Mouse (Mus musculus): ENCODE data around the gene Adcy1. TPM values are rescaled to one million over a fixed set of nuclear protein-coding genes. Genes with fewer than 3 reads are reported as not detected.

Adcy1 gene
- polyA plus RNA-seq, 1 experiment from 2014 or later = 2.2 TPM

DNA sequence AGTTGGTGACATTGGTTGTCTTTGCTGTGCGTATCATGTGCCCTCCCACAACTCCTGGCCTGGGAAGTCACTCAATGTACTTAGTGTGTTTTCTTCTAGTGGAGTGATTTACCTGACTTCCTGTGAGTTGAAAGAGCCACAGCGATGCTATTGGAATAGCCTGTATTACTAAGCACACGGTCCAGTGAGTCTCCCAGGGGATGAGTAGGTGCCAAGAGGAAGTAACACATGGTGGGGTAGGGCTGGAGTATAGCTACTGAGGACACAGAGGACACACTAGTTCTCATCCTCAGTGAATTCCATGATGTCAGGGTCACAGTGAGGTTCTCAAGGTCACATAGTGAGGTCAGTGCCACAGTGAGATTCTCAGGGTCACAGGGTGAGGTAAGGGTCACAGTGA, 13.2 kb downstream of the Adcy1 start:
- Histone ChIP-seq H3K27ac (no peak overlapping the region), H3K4me1 (peaks cover 10% of the 10 kb centered on the region; the same call in 1 of the 2 replicates), H3K9me3 (replicated peaks) (no peaks in the 10 kb centered on the region), H3K9ac (no peak overlapping the region), H3K27me3 (no peaks in the 10 kb centered on the region), H3K4me2 (replicated peaks) (no peak overlapping the region), H3K36me3 (no peaks in the 10 kb centered on the region), H3K4me3 (no peak overlapping the region)
- no peak for ATAC-seq (ENCODE audit: low FRiP score)
- 89% methylated on average over 3 of the region's 3 CpGs for WGBS

GRCm38 (mm10) chr11:7081893-7082292, 18.6 kb downstream of the Adcy1 start:
- H3K36me3 ChIP-seq = no peaks in the 10 kb centered on the region
- no peak for ATAC-seq (ENCODE audit: low FRiP score)
- H3K27ac ChIP-seq = no peak overlapping the region
- H3K4me1 ChIP-seq = no peaks in the 10 kb centered on the region
- H3K4me3 ChIP-seq = no peak overlapping the region
- H3K4me2 ChIP-seq (replicated peaks) = no peak overlapping the region
- no peaks in the 10 kb centered on the region for H3K9me3 ChIP-seq (replicated peaks)
- H3K9ac ChIP-seq = no peak overlapping the region
- WGBS = 93% methylated on average over 1 of the region's 1 CpGs
- no peaks in the 10 kb centered on the region for H3K27me3 ChIP-seq

DNA sequence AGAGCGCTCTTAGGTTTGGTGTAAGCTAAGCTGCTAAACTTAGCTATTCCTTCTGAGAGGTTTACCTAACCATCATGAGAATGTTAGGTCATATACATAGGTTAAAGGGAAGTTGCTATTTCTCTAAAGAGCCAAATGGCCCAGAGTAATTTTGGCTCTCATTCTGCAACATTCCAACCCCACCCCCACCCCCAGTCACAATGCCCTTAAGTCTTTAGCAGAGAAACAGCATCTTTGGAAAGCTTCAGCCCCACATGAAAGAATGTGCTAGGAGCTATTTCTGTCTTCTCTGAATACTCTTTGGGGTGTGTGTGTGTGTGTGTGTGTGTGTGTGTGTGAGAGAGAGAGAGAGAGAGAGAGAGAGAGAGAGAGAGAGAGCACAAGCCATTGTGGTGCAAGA, 20.6 kb downstream of the Adcy1 start:
- no peak overlapping the region for H3K4me3 ChIP-seq
- H3K4me2 ChIP-seq (replicated peaks) = no peak overlapping the region
- H3K9ac ChIP-seq = no peak overlapping the region
- no peaks in the 10 kb centered on the region for H3K27me3 ChIP-seq
- no peak overlapping the region for H3K27ac ChIP-seq
- no peaks in the 10 kb centered on the region for H3K4me1 ChIP-seq
- ATAC-seq (ENCODE audit: low FRiP score) = no peak
- H3K9me3 ChIP-seq (replicated peaks) = no peaks in the 10 kb centered on the region
- no peaks in the 10 kb centered on the region for H3K36me3 ChIP-seq
- WGBS = 97% methylated on average over 1 of the region's 1 CpGs

DNA sequence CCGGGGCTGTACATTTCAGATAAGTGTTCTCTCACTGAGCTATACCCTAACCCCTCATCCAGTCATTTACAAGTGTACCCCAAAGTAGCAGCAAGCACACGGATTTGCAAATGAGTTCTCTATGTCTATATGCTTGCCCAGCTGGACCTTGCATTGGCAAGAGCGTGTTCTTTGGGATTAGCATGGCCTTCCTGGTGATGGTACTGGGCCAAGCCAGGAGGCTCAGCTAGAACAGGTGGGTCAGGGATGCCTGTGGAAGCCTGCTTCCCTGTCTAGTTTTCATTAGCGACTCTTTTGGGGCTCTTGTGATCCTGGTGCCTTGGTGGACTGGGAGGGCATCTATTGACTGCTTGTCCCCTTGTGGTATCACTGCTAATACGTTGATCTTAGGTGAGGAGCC, 21.9 kb downstream of the Adcy1 start:
- ATAC-seq (ENCODE audit: low FRiP score) = no peak
- Histone ChIP-seq H3K36me3 (no peaks in the 10 kb centered on the region), H3K27ac (no peak overlapping the region), H3K4me3 (no peak overlapping the region), H3K27me3 (no peaks in the 10 kb centered on the region), H3K9me3 (replicated peaks) (no peaks in the 10 kb centered on the region), H3K4me1 (no peaks in the 10 kb centered on the region), H3K4me2 (replicated peaks) (no peak overlapping the region), H3K9ac (no peak overlapping the region)
- 82% methylated on average over 5 of the region's 5 CpGs for WGBS

DNA sequence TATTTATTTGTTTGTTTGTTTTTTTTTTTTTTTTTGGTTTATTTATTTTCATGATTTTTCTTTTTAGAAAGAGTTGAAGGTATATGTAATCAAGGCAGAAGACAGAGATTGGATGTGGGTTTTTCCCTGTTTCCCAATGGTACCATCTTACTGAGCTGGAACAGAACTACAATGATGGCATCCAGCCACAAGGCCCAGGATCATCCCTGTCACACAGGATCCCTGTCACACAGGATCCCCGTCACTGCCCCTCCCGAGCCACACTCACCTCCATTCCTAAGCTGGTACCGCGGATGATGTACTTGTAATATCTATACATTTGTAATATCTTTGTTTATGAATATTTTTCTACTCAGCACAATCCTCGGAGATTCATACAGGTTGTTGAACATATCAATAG, 27.8 kb downstream of the Adcy1 start:
- H3K36me3 ChIP-seq = no peaks in the 10 kb centered on the region
- H3K9ac ChIP-seq = no peak overlapping the region
- no peak overlapping the region for H3K4me2 ChIP-seq (replicated peaks)
- H3K27me3 ChIP-seq = no peaks in the 10 kb centered on the region
- WGBS = 98% methylated on average over 5 of the region's 5 CpGs
- no peak overlapping the region for H3K27ac ChIP-seq
- no peak for ATAC-seq (ENCODE audit: low FRiP score)
- H3K9me3 ChIP-seq (replicated peaks) = no peaks in the 10 kb centered on the region
- H3K4me3 ChIP-seq = no peak overlapping the region
- H3K4me1 ChIP-seq = no peaks in the 10 kb centered on the region

DNA sequence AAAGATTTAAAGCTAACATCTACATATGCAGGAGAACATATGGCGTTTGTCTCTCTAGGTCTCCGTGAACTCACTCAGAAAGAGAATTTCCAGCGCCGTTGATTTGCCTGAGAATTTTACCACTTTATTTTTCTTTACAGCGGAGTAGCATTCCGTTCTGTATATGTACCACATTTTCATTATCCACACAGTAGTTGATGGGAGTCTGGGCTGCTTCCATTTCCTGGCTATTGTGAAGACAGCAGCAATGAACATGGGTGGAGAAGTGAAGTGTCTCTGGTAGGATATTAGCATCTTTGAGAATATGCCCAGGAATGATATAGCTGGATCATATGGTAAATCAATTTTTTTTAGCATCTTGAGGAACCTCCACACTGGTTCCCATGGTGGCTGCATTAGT, 31.6 kb downstream of the Adcy1 start:
- Histone ChIP-seq H3K27ac (no peak overlapping the region), H3K4me3 (no peak overlapping the region), H3K36me3 (no peaks in the 10 kb centered on the region), H3K27me3 (no peaks in the 10 kb centered on the region), H3K9me3 (replicated peaks) (no peaks in the 10 kb centered on the region), H3K4me2 (replicated peaks) (no peak overlapping the region), H3K4me1 (no peaks in the 10 kb centered on the region), H3K9ac (no peak overlapping the region)
- ATAC-seq (ENCODE audit: low FRiP score) = no peak
- WGBS = 96% methylated on average over 6 of the region's 6 CpGs

DNA sequence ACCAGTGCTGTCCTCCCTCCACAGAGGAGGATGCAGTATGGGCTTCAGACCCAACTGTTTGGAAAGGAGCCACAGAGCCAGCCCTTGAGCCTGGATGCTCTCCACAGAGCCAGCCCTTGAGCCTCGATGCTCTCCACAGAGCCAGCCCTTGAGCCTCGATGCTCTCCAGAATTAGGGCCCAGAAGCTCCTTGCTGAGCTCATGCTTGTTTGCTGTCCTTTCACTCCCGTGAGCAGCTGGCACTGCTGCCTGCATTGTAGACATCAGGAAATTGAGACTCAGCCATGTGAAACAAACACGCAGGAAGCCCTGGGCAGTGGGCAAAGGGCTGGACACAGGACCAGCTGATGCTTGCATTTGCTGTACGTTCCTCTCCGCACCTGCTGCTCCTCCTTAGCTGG, 38.4 kb downstream of the Adcy1 start:
- no peak overlapping the region for H3K4me2 ChIP-seq (replicated peaks)
- peak; percentile 41 for ATAC-seq (ENCODE audit: low FRiP score)
- WGBS = 61% methylated on average over 6 of the region's 6 CpGs
- H3K27ac ChIP-seq = 0 out of 2 replicates have a peak overlapping the region, but pooled peaks have one; percentile 30
- H3K36me3 ChIP-seq = 0 out of 2 replicates have a peak, but pooled peaks cover 4% of the 10 kb centered on the region
- H3K9ac ChIP-seq = no peak overlapping the region
- no peaks in the 10 kb centered on the region for H3K27me3 ChIP-seq
- peaks cover 21% of the 10 kb centered on the region for H3K4me1 ChIP-seq
- H3K4me3 ChIP-seq = no peak overlapping the region
- no peaks in the 10 kb centered on the region for H3K9me3 ChIP-seq (replicated peaks)

GRCm38 (mm10) chr11:7102256-7103194, 39.2 kb downstream of the Adcy1 start:
- H3K9ac ChIP-seq = no peak overlapping the region
- no peak overlapping the region for H3K4me3 ChIP-seq
- WGBS = 52% methylated on average over 14 of the region's 14 CpGs
- H3K36me3 ChIP-seq = 0 out of 2 replicates have a peak, but pooled peaks cover 4% of the 10 kb centered on the region
- ATAC-seq (ENCODE audit: low FRiP score) = peak; percentile 49
- no peaks in the 10 kb centered on the region for H3K27me3 ChIP-seq
- peak overlapping the region; percentile 60 for H3K27ac ChIP-seq
- no peak overlapping the region for H3K4me2 ChIP-seq (replicated peaks)
- H3K9me3 ChIP-seq (replicated peaks) = no peaks in the 10 kb centered on the region
- peaks cover 21% of the 10 kb centered on the region for H3K4me1 ChIP-seq

GRCm38 (mm10) chr11:7105337-7105736, 42.0 kb downstream of the Adcy1 start:
- Histone ChIP-seq H3K4me1 (peaks cover 16% of the 10 kb centered on the region), H3K4me3 (no peak overlapping the region), H3K27ac (no peak overlapping the region), H3K9ac (no peak overlapping the region), H3K36me3 (0 out of 2 replicates have a peak, but pooled peaks cover 4% of the 10 kb centered on the region), H3K4me2 (replicated peaks) (no peak overlapping the region), H3K9me3 (replicated peaks) (no peaks in the 10 kb centered on the region), H3K27me3 (no peaks in the 10 kb centered on the region)
- 92% methylated on average over 8 of the region's 8 CpGs for WGBS
- no peak for ATAC-seq (ENCODE audit: low FRiP score)

DNA sequence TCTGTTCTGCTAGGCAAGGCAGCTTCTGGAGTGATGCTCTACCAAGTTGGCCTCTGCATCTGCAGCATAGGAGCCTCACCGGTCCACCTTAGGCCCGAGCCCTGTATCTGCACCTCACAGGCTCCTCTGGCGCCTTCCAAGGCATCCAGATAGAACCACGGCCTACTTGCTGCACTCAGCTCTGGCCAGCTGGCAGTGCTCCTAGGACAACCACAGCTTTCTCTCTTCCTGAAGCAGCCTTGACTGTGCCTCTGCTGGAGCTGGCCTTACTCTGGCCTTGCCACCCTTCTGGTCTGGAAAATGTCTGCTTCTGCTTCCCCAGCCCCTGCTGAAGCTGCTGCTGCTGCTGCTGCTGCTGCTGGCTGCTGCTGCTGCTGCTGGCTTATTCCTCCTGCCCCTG, 45.8 kb downstream of the Adcy1 start:
- no peak overlapping the region for H3K4me3 ChIP-seq
- no peaks in the 10 kb centered on the region for H3K9me3 ChIP-seq (replicated peaks)
- 0 out of 2 replicates have a peak, but pooled peaks cover 4% of the 10 kb centered on the region for H3K36me3 ChIP-seq
- H3K27ac ChIP-seq = no peak overlapping the region
- H3K4me2 ChIP-seq (replicated peaks) = no peak overlapping the region
- H3K4me1 ChIP-seq = no peaks in the 10 kb centered on the region; the same call in 1 of the 2 replicates
- no peak for ATAC-seq (ENCODE audit: low FRiP score)
- H3K9ac ChIP-seq = no peak overlapping the region
- 91% methylated on average over 4 of the region's 4 CpGs for WGBS
- no peaks in the 10 kb centered on the region for H3K27me3 ChIP-seq

- no peak overlapping the region for H3K4me3 ChIP-seq
- no peaks in the 10 kb centered on the region for H3K36me3 ChIP-seq
- H3K9me3 ChIP-seq (replicated peaks) = no peaks in the 10 kb centered on the region
- no peak overlapping the region for H3K27ac ChIP-seq
- no peak for ATAC-seq (ENCODE audit: low FRiP score)
- H3K4me2 ChIP-seq (replicated peaks) = no peak overlapping the region
- H3K27me3 ChIP-seq = no peaks in the 10 kb centered on the region
- H3K4me1 ChIP-seq = peaks cover 2% of the 10 kb centered on the region; the same call in 1 of the 2 replicates
- WGBS = 79% methylated on average over 4 of the region's 4 CpGs
- no peak overlapping the region for H3K9ac ChIP-seq
Measured at GRCm38 (mm10) chr11:7113046-7113445, 49.8 kb downstream of the Adcy1 start.

GRCm38 (mm10) chr11:7113687-7114086, 50.4 kb downstream of the Adcy1 start:
- Histone ChIP-seq H3K27ac (no peak overlapping the region), H3K9me3 (replicated peaks) (no peaks in the 10 kb centered on the region), H3K4me3 (no peak overlapping the region), H3K4me1 (peaks cover 2% of the 10 kb centered on the region; the same call in 1 of the 2 replicates), H3K4me2 (replicated peaks) (no peak overlapping the region), H3K36me3 (no peaks in the 10 kb centered on the region), H3K9ac (no peak overlapping the region), H3K27me3 (no peaks in the 10 kb centered on the region)
- ATAC-seq (ENCODE audit: low FRiP score) = no peak
- 62% methylated on average over 6 of the region's 6 CpGs for WGBS

- Histone ChIP-seq H3K27me3 (no peaks in the 10 kb centered on the region), H3K9ac (no peak overlapping the region), H3K4me2 (replicated peaks) (no peak overlapping the region), H3K4me3 (no peak overlapping the region), H3K9me3 (replicated peaks) (no peaks in the 10 kb centered on the region), H3K4me1 (peaks cover 2% of the 10 kb centered on the region; the same call in 1 of the 2 replicates), H3K36me3 (no peaks in the 10 kb centered on the region), H3K27ac (no peak overlapping the region)
- ATAC-seq (ENCODE audit: low FRiP score) = no peak
- 64% methylated on average over 9 of the region's 9 CpGs for WGBS
Measured at GRCm38 (mm10) chr11:7114312-7114711, 51.0 kb downstream of the Adcy1 start.
